Mouse (Mus musculus): Measurements from ENCODE around the gene Rxrg.

The Rxrg gene

DNA sequence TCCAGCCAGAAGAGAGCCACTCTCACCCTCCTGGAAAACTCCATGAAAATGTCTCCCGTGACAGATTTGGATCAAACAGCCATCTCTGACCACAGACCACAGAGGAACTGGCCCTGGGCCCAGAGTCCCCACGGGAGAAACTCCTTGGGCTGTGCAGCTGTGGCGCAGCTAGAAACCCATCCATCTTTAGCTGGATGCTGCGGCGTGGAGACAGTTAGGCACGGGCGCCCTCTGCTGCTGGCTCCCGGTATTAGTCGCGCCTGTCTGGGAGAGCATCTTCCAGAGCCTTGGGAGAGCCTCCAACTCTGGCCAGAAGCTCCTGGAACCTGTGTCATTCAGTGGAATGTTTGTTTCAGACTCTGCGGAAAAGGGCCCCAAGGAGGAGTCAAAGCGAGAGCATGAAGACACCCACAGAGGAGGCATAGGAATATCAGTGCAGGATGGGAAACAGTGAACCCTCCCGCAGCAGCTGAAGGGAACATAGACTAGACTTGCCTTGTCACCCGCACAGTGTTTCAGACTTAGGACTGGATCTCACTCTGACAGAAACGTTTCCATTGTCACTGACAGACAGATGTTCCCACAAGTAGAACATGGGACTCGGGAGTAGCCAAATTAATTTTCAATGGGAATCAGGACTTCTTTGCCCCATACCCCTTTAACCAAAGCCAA is 46.8 kb downstream of the Rxrg start:
- in situ Hi-C loops (cut with MseI, MboI) = loop anchor here in 1 of 2 experiments (5.0 to 25.0 kb wide), 2 partner anchors 233 to 433 kb away; no protein-coding TSS in a partner anchor

DNA sequence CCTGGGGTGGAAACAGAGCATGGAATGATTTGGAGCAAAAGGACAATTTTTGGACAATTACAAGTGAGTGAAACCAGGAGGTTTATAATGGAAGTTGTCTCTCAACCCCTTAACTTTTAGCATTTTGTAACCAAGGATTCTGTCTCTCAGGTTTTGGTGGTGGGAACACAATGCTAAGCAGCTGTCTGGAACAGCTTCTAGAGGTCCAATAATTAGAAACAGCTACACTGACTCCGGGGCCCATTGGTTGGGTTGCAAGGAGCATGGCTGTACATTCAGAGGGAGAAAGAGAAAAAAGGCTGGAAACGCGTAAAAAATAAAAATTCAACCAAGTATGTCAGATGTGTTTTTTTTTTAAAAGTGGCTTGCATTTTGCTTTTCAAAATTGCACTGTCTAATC is 50.5 kb downstream of the Rxrg start:
- in situ Hi-C loops (cut with MseI, MboI) = loop anchor here in 1 of 2 experiments (25.0 kb wide), 1 partner anchor 436 kb away; no protein-coding TSS in a partner anchor

DNA sequence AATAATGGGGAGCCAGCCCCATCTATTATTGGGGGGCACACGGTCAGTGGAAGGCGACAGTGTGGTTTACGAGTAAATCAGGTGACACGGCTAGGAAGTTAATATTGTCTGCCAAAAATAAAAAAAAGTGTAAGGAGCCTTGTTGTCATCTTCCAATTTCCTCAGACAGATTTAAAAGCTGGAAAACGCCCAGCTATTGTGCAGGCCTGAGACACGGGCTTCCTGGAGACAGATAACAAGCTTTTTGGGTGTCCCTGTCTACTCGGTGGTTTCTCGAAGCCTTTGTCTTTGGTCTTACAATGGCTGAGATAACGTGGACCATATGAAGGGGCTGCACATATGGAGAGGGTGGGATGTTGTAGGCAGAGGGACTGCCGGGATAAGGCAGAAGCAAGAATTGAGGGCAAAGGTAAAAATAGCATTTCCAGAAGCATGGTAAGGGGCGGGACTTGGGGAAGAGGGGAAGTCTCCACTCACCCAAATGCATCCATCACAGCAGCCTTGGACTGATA is 51.0 kb downstream of the Rxrg start:
- in situ Hi-C loops (cut with MseI, MboI) = loop anchor here in 1 of 2 experiments (25.0 kb wide), 1 partner anchor 437 kb away; no protein-coding TSS in a partner anchor

DNA sequence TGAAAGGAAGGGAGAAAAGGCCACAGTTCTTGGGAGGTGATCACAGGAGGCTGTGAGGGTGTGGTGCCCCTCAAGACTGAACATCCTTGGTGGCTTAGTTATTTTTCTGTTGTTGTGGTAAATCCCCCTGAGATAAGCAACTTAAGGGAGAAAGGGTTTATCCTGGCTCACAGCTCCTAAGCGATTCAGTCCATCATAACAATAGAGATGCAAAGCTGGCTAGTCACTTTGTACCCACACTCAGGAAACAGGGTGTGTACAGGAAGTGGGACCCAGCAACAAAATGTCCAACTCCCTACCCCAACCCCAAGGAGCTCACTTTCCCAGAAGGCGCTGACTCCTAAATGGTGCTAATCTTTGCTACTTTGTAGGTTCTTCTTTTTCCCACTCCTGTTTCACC is 54.2 kb downstream of the Rxrg start:
- in situ Hi-C loops (cut with MseI, MboI) = no loop called here

DNA sequence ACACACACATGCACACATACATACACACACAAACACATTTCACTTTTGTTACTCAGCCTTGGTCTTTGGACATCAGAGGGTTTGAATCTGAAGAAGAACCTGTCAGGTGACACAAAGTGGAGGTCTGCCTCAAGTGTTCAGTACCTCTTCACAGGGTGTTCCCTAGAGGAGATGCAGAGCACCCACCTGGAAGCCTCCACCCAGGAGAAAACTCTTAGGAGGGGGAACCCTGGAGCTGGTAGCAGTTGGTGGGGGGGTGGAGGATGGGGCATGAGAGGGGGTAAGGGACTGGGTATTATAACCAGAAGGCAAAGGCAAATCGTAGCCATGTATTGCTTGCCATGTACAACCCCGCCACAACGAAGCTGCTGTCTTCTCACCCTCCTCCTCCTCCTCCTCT is 60.9 kb downstream of the Rxrg start:
- in situ Hi-C loops (cut with MseI, MboI) = no loop called here

DNA sequence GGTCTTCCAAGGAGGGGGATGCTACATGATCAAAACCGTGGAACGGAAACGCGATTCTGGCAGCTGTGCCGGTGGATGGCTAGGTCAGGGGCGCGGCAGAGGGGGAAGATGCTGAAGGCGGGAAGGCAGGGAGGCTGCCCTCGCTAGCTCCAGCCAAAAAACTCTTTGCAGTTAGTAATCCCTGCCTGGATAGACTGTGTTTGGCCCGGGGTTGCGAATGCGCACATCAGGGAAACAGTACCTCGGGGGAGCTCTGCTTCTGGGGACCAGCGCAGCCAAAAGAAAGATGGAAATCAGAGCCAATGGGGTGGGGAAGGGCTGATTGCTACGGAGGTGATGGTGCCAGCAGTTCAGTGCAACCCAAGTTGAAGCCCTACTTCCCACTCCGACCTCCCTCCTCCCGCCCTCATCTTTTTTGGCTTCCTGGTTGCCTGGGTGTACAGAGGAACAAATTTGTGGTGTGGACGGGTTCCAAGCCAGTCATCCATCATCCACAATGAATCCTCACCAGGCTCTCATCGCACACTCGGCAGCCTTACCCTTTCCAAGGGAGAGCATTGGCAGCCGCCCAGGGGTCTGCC is 62.4 kb downstream of the Rxrg start:
- in situ Hi-C loops (cut with MseI, MboI) = no loop called here

DNA sequence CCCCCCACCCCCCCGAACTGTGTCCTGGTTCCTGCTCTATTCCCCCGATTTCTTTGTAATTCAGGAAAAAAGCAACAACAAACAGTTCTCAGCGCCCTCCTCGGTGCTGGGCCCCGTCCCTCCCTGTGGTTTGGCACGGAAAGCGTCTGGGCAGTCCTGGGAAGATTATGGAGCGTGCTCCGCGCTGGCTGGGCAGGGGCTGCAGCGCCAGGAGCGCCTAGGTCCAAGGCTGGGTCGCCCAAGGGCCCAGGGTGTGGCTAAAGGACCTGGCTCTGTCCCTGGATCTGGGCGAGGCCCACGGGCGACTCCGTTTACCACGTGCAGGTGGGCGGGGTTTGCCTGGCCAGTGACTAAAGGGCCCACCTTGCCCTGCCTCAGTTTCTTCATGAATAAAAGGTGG is 62.9 kb downstream of the Rxrg start:
- in situ Hi-C loops (cut with MseI, MboI) = no loop called here

DNA sequence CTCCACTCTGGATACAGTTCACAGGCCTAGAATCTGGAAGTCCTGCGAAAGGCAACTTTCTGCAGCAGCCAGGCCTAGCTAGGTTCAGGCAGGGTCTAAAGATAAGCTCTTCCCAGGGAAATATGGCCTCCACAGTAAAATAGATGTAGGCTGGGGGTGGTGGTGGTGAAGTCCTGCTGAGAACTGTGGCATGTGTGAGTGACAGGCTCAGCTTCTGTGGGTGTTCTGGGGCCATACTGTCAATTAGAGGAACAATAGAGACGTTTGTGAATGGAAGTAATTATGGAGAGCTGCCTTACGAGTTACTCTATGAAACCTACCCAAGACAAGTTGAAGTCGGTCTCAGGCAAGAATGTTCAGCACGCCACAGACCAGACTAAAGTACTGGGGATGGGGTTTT is 65.0 kb downstream of the Rxrg start:
- in situ Hi-C loops (cut with MseI, MboI) = no loop called here

DNA sequence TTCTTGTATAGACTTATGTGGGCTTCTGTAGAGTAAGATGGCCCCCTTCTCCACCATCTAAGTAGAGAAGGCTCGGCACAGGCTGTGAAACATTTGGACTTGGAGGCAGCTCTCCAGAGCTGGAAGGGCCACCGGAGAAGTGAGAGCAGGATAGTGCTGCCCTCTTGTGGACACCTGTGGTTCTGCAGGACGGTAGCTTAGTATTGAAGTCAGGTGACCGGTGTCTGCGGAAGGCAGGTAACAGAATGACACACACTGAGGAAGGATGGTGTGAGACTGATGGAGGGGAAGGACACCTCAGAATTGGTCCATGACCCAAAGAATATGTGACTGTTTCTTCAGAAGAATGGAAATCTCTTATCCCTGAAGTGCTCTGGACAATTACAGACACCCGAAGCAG is 71.6 kb downstream of the Rxrg start:
- in situ Hi-C loops (cut with MseI, MboI) = no loop called here

DNA sequence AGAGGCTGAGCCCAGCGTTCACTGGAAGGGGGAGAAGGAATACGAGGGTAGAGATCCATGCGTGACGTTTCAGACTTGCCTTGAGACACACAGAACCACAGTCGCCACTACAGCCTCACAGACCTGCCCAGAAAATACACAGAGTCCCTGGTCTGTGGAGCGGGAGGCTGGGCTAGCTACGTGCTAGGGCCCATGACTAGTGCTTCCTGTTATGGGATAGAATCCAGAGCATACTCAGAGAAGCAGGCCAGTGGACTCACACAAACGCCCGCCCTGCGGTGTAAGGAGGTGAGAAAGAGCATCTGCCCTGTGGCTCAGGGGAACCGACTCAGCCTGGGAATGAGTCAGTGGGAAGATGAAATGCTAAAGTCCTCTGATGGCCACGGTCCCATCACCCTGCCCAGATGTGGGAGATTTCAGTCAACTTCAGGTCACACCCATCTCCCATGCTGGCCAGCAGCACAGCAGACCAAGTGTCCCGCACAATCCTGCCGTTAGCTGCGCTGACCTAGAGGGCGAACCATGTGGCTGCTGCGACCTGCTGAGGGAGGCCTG is 74.3 kb downstream of the Rxrg start:
- in situ Hi-C loops (cut with MseI, MboI) = no loop called here

DNA sequence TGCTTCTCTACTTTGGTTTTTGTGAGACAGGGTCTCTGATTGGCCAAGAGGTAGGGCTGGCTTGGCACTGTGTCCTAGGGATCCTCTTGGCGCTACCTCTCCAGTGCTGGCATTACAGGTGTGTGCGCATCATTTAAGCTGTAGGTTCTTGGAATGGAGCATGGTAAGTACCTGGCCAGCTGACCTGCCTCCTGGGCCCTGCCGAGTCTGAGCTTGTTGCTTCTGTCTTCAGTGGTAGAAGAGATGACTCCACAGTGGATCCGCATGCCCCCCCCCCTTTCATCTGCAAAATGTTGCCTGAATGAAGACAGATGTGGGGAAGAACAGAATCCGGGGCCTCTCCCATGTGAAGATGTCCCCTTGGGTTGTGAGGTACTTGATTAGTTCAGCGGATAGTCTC is 80.9 kb downstream of the Rxrg start:
- in situ Hi-C loops (cut with MseI, MboI) = no loop called here

DNA sequence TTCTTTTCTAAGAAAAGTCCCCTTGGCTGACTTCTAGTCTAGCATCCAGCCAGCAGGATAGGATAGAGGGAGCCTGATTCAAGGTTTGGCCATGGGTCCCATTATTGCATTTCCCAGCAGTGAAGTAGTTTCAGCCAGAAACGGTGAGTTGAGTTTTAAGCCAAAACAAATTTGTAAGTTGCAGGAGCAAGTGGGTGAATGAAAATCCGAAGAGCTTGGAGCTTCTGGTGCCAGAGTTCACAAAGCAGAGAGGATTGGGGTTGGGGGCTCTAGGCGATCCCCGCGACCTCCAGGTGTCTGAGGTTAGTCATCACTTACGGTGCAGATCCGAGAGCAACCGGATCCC is 89.8 kb downstream of the Rxrg start:
- in situ Hi-C loops (cut with MseI, MboI) = no loop called here

DNA sequence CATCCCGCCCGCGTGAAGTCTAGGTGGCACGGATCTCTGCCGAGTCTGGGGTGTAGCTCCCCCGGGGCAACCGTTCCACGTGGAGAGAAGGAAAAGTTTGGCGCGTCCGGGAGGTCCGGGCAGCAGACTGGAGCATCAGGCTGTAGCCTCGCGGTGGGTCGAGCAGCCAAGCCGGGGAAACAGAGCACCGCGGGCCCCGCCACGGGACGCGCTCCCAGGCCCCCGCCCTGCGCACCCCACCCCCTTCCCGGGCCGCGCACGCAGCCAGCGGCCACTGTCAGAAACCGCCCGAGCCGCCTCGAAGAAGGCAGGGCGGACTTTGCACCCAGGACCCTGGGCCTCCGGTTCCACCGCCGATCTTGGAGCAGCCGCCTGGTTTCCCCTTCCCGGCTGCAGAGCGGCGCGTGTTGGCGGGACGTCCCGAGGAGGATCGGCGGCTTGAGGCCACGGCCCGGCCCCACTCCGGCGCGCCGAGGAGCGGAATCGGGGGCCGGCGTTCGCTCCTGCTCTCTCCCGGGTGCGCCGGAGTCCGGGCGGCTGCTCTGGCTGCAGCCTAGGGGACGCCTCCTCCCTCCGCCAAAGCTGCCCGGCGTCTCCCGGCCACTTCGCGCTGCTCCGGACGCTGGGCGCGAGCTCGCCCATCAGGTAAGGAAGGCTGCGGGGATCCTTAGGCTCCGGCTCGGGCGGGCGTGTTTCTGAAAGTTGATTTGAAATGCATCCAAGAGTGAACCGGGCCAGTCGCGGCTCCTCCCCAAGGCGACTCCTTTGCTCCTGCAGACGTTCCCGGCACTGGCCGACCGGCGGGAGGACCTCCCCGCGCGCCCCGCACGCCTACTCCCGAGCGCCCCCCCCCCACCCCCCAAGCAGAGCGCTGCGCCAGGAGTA is 90.4 kb downstream of the Rxrg start:
- in situ Hi-C loops (cut with MseI, MboI) = no loop called here

DNA sequence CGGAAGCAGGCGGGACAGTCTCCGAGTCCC is 90.9 kb downstream of the Rxrg start, which contains the start of gene Lmx1a:
Lmx1a (plus strand) TSS at position 6 of the 30 bp plus-strand sequence.
- in situ Hi-C loops (cut with MseI, MboI) = no loop called here

Measured in mouse trophoblast stem cell (cell line).